Mouse (Mus musculus) erythroid progenitor cell, adult 5-6 weeks (primary cell): ENCODE measurements around the gene Hoxd10. TPM values are rescaled to one million over a fixed set of nuclear protein-coding genes. Genes with fewer than 3 reads are reported as not detected.

ENCODE experiments used
- ATAC-seq: replicated peaks from 2 replicates; pipeline ENCODE4 v1.8.0; 2016; ENCODE audit warnings: moderate number of reproducible peaks, mild to moderate bottlenecking, moderate TSS enrichment, inconsistent platforms; ENCODE audit not compliant: poor library complexity, low FRiP score, severe bottlenecking
- total RNA-seq, 2 experiments: library from RNA; stranded (forward) in 1 of 2; stranded (reverse) in 1 of 2; fragments of 150-400 nt in 1 of 2; fragments of 186-747, 209-891 nt in 1 of 2; gene quantifications; 2 replicates each; pipeline versions ENCODE4 v1.2.3 to v1.2.4; 2015 to 2017; ENCODE audit warnings: low replicate concordance in 2 of 2

The Hoxd10 gene
- total RNA-seq, 2 experiments from 2014 or later, result not detected

DNA sequence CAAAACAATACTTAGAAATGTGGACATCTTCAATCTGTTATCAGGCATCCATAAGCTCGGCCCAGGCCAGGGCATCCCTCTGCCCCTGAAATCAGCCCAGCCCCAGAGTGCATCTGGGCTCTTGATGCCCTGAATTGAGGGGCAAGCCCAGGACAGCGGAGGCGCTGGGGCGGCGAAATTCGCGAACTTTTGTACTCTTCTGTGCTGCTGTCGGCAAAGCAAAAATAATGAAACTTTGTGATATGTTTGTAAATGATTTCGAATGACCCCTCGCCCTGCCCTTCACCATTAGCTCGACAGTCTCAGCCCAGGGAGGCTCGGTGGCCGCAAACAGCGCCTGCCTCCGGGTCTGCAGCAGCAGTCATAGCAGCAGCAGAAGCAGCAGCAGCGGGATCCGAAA is 33.4 kb downstream of the Hoxd10 start:
- no peak for ATAC-seq

DNA sequence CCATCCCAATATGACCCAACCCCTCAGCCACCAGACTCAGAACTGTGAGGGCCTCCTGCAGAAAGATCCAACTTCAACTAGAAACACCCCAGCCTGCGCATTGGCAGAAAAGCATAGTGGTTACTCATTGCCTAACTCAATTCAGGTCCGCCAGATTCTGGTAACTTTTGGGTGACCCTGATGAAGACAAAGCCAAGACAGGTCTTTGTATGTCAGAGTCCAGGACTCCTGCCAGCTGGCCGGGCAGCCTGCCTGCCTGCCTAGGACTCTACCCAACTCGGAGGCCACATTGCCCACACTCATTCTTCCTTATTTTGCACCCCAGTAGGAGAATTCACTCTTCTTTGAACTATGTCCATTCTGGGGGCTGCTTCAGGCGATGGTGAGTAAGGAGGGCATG is 34.8 kb downstream of the Hoxd10 start, which contains the start of gene Gm28230:
Gm28230 (plus strand) TSS at position 178 of the 400 bp plus-strand sequence.
- ATAC-seq, result no peak

DNA sequence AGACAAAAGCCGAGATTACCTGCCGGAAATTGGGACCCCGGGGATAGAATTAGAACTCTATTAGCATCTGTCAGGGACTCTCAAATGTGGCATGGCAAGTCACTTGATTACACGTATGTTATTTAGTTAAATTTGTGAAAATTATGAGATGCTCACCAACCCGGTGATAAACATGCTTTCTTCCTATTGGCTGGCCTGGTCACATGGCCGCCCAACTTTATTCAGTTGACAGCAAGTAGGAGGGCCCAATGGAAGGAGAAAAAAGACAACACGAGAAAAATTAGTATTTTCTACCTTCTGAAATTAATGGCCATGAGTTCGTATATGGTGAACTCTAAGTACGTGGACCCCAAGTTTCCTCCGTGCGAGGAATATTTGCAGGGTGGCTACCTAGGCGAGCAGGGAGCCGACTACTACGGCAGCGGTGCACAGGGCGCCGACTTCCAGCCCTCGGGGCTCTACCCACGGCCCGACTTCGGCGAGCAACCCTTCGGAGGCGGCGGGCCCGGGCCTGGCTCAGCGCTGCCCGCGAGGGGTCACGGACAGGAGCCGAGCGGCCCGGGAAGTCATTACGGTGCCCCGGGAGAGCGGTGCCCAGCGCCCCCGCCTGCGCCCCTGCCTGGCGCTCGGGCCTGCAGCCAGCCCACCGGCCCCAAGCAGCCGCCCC is 35.4 kb downstream of the Hoxd10 start:
- ATAC-seq, result no peak

DNA sequence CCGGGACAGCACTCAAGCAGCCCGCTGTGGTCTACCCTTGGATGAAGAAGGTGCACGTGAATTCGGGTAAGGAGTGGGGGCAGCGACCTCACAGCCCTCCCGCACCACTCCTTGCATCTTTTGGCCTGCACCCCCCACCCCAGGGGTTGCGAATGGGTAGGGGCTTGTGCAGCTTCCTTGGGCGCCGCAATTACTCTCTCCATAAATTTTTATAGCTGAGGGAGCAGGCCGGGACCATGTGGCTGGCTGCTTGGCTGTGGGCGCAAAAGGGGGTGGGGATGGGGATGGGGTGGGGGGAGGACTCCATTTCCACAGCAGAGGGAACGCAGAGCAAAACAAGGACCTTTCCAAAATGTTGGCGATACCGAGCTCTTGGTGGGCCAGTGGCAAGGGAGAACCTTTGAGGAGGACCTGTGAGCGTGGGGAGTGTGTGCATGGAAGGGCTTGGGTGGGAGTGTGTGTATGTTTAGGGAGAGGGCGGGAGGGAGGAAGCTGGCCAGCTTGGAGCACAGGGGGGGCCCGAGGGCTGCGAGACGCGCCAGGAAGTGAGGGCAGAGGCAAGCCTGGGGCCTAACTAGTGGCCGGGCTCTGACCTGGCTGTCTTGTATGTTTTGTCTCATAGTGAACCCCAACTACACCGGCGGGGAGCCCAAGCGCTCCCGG is 36.0 kb downstream of the Hoxd10 start:
- ATAC-seq, result no peak

DNA sequence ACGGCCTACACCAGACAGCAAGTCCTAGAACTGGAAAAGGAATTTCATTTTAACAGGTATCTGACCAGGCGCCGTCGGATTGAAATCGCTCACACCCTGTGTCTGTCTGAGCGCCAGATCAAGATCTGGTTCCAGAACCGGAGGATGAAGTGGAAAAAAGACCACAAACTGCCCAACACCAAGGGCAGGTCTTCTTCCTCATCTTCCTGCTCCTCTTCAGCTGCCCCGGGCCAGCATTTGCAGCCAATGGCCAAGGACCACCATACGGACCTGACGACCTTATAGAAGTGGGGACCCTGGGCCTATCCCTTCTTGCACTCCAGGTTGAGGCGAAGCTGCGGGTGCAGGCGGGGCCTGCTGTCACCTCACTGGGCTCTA is 36.6 kb downstream of the Hoxd10 start:
- ATAC-seq, result no peak

DNA sequence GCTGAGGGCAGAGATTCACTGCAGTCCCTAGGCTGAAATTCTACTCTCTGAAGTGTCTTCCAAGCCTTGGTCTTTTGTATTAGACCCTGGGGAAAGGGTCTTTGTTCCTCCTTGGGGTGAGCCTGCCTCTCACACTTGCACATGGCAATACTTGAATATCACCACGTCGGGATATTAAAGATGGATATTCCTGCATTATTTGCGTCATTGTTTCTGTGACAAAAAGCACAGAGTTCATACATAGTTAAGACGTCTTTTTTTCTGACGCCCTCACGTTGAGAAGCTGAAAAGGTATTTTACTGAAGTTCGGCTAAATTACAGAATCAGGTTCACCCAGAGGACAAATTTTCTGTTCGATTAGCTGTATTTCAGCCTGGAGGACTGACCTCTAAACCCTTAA is 38.6 kb downstream of the Hoxd10 start:
- ATAC-seq, result no peak

DNA sequence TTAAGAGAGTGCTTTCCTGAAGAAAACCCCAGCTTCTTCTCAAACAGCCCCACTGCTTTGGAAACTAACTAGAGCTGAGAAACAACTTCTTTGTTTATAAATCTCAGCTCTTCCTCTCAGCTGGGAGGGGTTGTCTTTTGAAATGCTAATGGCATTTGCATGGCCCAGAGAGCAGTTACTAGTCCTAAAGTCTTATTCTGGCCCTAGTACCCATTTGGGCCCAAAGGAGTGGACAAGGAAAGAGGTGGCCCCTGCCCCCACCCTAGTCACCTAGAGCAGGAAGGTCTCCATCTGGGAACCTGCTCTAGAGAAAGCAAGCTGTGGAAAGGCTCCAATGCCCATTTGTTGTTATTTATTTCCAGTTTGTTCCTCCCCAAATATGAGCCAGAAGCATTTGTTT is 39.3 kb downstream of the Hoxd10 start:
- no peak for ATAC-seq

DNA sequence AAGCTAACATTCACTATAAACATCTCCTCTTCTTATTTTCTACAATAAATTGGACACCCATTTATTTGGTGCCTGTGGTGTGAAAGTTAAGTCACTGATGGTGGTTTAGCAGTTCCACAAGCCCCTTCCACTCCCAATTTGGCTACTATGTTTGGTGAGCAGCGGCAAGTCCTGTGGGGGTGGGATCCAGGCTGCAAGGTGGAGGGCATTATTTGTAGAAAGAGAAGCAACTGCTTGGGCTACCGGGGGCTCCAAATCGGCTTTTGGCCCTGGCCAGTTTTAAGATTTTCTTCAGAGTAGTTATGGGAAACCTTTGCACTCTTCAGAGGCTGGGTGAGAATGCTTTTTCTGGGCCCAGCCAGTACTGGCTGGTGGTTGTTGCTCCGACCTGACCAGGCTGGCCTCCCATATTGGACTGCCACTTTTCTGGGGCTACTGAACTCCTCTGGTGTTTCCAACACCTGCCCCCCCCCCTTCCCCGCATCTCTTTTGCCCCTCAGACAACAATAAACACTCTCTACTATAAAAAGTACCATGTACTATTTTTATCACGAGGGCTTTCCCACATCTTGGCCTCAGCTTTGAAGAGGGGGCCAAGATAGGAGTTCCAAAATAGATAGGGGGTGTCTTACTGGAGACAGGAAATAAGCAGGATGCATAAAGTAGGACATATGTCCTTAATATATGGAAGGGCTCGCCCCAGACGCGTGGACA is 40.2 kb downstream of the Hoxd10 start:
- no peak for ATAC-seq

DNA sequence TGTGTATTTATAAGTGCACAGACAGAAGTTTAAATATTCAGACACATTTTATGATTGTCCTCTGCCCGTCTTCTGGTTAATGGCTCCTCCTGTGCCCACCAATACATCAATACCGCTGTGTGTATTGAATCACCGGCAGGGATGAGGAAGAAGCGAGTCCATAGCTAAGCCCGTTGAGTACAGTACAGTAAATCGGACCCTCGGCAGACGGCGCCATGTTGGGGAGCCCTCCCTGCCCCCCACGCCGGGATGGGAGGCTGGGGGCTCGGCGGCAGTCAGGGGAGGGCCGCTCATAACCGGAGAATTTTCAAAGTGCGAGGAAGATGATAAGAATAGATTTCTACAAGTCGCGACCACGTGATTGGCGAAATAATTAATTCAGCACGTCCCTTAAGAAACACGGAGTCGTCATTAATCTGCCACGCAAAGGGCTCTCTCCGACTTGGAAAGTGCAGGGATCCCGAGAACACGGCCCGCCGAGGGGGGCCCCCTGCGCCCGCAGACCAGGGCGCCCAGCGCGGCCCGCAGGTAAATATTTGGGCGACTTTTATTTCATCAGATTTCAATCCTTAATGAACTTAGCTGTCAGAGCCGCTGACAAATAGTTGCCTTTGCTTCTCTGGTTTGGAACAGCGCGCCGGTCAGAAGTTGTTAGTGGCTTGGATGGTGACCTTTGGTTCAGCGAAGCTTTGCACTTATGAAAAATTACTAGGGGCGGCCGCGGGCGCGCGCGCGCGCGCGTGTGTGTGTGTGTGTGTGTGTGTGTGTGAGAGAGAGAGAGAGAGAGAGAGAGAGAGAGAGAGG is 41.0 kb downstream of the Hoxd10 start:
- ATAC-seq, result no peak

DNA sequence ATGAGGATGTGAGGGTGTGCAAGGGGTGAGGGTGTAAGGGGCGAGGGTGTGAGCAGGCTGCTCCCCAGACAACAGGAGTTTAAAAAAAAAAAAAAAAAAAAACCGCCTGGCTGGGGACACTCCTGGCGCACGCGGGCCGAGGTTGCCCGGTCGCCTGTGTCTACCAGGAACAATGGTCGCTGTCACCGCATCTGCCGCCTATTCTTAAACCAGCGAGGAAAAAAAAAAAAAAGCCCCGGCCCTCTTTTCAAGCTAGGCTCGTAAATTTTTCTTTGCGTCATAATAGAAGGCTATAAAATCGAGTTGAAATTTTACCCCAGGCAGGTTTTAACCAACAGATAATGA is 41.6 kb downstream of the Hoxd10 start:
- no peak for ATAC-seq

DNA sequence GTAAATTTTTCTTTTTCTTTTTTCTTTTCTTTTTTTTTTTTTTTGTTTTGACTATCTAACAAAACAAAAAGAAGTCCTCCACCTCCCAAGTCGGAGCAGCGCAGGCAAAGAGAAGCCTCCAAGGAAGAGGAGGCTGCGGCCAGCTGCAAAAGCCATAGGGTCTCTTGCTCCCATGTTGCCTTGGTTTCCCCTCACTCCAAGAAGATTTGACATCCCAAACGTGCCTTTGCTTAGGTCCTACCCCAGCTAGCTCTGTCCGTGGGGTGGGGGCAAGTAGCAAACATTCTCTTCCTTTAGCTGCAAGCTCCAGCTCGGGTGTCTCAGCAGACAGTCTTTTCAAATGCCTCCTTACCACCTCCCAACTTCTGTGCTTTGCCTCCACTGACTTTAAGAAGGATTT is 42.0 kb downstream of the Hoxd10 start:
- ATAC-seq, result no peak

DNA sequence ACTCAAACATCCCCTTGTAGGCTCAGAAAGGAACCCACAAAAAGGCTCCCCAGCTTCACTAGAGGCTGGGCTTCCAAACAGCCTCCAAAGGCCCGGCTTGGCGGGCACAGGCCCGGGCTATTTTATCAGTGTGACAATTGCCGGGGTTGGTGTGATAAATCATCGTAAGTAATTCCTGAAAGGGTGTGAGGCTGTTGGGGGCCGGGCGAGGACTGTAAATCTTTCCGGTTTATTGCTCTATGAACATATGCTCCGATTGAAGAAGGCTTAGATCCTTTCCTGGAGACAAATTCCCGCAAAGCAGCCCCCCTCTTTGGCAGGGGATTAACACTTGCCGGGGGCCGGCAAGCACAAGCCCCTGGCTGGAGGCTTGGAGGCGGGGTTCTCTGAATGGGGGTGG is 42.7 kb downstream of the Hoxd10 start:
- no peak for ATAC-seq

DNA sequence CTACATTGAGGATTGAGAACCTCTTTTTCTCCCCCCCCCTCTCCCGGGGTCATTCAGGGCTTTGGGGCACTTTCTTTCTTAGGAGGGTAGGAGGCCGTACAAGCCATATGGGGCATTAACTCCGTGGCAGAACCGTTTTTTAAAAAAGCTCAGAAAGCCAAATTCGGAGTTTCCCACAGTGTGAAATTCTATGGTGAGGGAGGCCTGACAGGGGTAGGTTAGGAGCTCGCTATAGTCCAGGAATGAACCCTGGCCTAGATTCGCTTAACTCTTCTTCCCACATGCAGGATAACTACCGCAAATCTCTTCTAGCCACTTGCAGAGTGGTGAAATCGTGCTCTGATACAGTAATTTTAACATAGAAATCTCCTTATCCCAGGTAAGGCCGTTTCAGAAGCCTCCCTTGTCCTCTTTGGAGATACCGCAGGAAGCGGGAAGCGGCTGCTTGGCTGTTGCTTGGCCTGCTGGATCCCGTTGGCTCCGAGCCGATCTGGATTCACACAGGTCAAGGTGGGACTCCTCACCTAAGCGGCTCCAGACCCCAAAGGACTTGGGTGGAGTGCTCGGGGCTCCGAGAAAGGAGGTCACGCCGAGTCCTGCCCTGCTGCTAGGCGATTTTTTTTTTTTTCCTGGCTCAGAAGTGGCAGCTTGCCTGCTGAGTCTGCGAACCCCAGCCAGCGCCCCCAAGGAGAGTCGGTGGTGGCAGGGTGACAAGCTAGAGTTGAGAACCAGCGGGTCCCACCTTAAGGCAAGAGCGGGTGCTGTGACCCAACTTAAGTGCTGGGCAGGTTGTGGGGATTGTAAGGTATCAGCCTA is 43.5 kb downstream of the Hoxd10 start:
- no peak for ATAC-seq

DNA sequence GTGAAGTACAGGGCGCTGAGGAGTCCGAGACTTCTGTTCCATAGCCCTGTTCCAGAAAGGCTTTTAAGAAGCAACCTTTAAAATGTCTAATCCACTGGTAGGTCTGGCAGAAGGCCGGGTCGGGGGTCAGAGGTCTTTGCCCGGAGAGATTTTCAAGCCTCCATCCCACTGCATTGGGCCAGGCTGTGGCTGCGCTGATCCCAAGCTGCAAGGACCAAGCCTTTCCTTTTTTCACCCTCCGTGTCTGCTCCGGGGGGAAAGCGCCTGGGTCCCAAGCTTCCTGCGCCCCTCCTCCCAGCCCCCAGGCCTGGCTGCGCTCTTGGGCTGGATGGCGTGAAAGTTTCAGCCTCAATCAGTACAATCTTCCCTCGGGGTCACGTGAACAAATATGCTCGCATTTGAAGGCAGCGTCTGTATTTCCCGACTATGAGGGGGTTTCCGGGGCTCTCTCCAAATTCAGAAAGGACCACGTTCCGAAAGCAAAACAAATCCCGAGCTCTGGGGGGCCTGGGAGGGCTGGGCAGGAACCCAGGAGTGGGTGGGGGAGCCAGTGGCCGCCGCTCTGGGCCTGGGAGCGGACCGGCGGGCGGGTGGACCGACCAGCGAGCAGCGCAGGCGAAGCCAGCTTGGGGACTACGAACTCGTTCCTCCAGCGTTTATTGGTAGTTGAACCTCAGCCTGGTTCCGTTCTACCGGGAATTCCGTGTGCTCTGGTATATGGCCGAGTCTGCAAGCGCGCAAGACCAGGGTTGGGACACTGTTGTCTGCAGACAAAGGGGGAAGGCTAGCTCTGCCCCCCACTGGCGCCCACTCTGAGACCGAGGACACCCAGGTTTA is 44.3 kb downstream of the Hoxd10 start:
- ATAC-seq, result no peak

DNA sequence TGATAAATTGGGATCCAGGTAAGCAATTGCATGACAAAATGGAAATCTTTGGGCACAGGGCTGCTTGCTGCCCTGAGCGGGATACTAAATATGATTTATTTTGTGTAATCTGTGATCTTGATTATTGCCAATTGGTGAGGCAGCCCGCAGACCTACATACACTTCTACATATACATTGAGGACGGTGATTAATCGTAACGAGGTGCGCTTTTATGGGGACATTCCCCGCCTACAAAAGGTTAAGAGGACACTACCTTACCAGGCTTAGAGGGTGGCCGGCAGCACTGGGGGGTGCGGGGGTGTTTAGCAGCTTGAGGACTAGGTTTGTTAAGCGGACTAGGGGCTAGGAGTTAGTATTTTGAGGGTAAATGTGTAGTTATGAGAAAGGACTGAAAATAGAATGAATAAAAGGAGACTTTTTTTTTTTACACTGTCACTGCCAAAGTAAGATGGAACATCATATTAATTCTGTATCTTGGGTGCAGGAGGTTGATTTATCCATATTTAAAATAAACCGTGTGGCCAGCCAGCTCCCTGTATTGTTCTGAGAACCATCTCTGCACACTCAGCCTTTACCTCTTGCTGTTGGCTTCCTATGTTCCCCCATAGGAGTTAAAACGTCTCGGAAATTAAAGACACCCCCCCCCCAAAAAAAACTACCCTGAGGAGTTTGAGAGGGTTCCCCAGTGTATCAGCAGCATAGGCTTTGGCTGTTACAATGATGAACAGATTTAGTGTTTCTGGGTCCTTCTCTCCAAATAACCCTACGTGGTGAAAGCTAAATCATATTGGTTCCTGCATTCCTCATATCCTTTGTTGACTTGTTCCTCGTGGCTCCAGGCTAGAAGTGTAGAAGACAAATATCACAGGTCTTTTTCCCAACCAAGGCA is 45.2 kb downstream of the Hoxd10 start:
- no peak for ATAC-seq

DNA sequence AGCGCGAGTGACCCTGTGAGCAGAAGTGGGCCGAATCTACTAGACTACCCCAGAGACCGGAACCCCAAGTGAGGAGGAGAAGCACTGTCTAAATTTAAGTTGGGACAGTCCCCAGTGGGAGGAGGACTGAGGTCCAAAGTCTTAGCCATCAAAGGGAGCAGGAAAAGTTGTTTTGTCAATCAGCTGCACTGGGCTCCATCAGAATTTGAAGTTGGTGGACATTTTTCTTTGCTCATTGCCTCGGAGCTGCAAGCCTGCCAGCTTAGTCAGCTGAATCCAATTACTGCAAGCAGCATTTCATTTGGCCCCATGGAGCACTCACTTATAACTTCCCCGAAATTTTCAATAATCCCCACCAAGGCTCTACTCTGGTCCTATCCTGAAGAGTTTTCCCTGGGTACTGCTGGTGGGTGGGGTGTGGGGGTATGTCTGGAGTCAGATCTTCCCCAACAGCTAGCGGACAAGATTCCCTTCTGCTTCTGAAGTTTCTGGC is 45.9 kb downstream of the Hoxd10 start:
- no peak for ATAC-seq

DNA sequence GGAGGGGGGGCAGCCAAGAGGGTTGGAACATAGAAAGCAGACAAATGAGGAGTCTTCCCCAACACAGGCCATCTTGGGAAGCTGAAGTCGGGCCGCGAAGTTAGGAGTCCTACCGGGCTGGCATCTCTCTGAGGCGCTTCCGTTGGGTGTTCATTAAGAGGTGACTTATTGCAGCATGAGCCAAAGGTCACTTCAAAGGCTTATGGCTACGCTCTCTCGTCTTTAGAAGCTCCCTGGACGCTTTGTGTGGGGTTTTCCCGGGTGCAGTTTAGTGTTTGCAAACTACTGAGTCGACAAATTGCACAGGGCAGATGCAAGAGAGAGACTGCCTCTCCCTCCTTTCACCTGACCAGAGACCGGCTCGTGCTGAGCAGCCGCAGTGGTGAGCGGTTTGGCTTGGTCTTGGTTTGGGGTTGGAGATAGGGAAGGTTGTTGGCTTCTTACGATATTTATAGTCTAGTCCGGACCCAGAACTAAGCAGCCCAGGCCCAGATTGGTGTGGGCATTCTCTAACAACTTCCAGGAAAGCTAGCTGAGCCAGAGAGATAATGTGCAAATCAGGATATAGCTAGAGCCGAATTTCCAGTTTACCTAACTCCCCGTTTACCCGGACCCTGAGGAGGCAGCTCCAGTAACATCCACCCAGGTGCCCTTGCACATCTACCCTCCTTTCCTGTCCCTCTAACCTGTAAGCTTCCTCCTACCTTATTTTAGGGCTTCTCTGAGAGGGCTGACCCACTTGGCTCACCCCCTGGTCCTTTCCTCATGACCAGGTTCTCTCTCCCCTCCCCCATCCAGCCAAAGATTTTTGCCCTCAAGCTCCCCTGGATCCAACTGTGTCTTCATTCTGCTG is 47.1 kb downstream of the Hoxd10 start:
- ATAC-seq, result no peak
